Mouse (Mus musculus): ENCODE results near the gene Grid1.

GRCm38 (mm10) chr14:35365177-35365944 lies 545.5 kb downstream of the Grid1 start:
- no peak for TF ChIP-seq CTCF (IDR thresholded peaks at IDR 0.05; ENCODE audit: borderline replicate concordance, insufficient read depth, low read length)
- no peak for TF ChIP-seq POLR2A (IDR thresholded peaks at IDR 0.05; ENCODE audit: low read depth, low read length)

All from embryonic fibroblast, embryonic 13.5 days (primary cell).